Mouse (Mus musculus): ENCODE measurements around the gene Nfkbil1. TPM values are rescaled to one million over a fixed set of nuclear protein-coding genes. Genes with fewer than 3 reads are reported as not detected.

Gene Nfkbil1
- polyA plus RNA-seq, 1 experiment, result 15.5 TPM

DNA sequence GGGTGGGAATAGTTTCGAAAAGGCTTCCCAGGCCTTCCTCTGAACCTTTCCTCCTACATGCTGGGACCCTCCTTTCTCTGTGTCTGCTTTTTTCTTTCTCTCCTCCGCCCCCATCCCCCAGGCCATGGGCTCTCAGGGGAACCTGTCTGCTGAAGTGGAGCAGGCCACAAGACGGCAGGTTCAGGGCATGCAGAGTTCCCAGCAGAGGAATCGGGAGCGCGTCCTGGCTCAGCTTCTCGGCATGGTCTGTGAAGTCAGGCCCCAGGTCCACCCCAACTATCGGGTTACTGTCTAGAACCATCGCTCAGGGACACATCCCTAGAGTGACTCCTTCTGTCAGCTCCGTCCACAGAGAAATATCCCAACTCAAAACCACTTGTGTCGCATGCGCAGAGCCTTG is 1.9 kb upstream of the Nfkbil1 start:
- Histone ChIP-seq H3K27ac (ENCODE audit: insufficient read depth, low read depth, low read length) (no peak overlapping the region), H3K4me3 (ENCODE audit: insufficient read depth, low read length) (no peak overlapping the region), H3K4me1 (ENCODE audit: control insufficient read depth, insufficient read depth, low read length) (peaks cover 28% of the 10 kb centered on the region)
- TF ChIP-seq CTCF (IDR thresholded peaks at IDR 0.05; ENCODE audit: low read depth, low read length), result no peak
- TF ChIP-seq POLR2A (IDR thresholded peaks at IDR 0.05; ENCODE audit: borderline replicate concordance, low read depth, low read length), result no peak

DNA sequence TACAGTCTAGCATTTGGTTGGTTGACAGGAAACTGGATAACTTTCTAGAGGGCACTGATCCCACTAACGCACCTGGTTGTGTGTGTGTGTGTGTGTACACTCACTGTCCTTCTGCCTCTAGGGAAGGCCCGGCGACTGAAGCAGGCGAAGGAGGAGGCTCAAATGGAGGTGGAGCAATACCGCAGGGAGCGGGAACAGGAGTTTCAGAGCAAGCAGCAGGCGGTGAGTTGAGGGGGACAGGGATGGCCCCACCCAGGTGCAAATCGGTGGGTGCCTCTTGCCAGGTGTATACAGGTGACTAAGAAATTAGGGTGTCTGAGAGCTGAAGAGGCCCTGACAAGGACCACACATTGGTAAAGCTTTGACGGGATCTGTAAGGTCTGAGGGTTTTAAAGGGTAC is 1.4 kb upstream of the Nfkbil1 start:
- H3K4me1 ChIP-seq (ENCODE audit: control insufficient read depth, insufficient read depth, low read length), result peaks cover 31% of the 10 kb centered on the region

DNA sequence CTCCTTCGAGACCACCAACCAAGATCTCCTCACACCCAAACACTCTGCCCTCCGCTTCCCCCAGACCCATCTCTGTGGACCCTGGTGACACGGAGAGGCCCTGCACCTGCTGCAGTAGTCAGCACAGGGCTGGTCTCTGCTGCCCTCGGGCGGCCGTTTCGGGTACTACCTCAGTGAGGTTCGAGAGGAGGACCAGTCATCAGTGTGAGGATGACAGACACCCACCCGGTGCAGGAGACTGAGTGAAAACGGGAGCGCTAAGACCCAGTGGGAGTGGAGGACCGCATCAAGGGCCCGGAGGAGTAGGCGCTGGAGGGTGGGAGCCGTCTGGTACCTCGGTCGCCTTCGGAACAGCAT is 776 bp upstream of the Nfkbil1 start:
- Histone ChIP-seq H3K27ac (ENCODE audit: insufficient read depth, low read depth, low read length) (peak overlapping the region; percentile 86), H3K4me1 (ENCODE audit: control insufficient read depth, insufficient read depth, low read length) (peaks cover 35% of the 10 kb centered on the region), H3K4me3 (ENCODE audit: insufficient read depth, low read length) (peak overlapping the region; percentile 87)
- peak; percentile 83 for TF ChIP-seq CTCF (IDR thresholded peaks at IDR 0.05; ENCODE audit: low read depth, low read length)
- no peak for TF ChIP-seq POLR2A (IDR thresholded peaks at IDR 0.05; ENCODE audit: borderline replicate concordance, low read depth, low read length)

More for the DNA sequence above, 1.4 kb upstream of the Nfkbil1 start:
- TF ChIP-seq POLR2A (IDR thresholded peaks at IDR 0.05; ENCODE audit: borderline replicate concordance, low read depth, low read length) (no peak), CTCF (IDR thresholded peaks at IDR 0.05; ENCODE audit: low read depth, low read length) (no peak)
- no peak overlapping the region for H3K27ac ChIP-seq (ENCODE audit: insufficient read depth, low read depth, low read length)
- H3K4me3 ChIP-seq (ENCODE audit: insufficient read depth, low read length), result no peak overlapping the region

DNA sequence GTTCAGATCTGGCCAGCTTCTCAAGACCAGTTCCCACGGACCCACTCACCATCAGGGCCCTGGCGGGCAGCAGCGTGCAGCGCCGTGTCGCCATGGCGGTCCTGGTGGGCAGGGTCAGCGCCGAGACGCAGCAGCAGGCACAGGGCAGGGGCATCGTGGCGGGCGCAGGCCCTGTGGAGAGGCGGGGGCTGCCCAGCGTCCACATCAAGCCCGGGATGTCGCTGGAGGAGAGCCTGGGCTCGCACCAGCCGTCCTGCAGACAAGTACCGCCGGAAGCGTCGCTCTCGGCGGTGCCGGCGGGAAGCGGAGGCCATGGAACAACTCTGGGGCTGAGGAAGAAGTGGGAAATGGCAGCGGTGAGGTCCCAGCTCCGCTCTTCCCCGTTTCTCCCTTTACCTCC is 689 bp downstream of the Nfkbil1 start:
- Histone ChIP-seq H3K4me1 (ENCODE audit: control insufficient read depth, insufficient read depth, low read length) (peaks cover 30% of the 10 kb centered on the region), H3K4me3 (ENCODE audit: insufficient read depth, low read length) (peak overlapping the region; percentile 87), H3K27ac (ENCODE audit: insufficient read depth, low read depth, low read length) (peak overlapping the region; percentile 92)
- TF ChIP-seq POLR2A (IDR thresholded peaks at IDR 0.05; ENCODE audit: borderline replicate concordance, low read depth, low read length), result no peak
- no peak for TF ChIP-seq CTCF (IDR thresholded peaks at IDR 0.05; ENCODE audit: low read depth, low read length)

DNA sequence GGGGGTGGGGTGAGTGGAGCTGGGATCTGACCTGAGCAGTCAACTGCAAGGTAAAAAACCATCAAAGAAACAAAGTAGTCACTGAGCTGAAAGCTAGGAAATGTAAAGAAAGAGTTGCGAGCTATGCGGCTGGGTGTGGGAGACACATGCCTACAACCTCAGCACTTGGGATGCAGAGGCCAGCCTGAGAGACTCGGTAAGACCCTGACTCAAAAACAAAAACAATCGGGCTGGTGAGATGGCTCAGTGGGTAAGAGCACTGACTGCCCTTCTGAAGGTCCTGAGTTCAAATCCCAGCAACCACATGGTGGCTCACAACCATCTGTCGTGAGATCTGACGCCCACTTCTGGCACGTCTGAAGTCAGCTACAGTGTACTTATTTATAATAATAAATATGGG is 1.5 kb downstream of the Nfkbil1 start:
- H3K4me3 ChIP-seq (ENCODE audit: insufficient read depth, low read length), result peak overlapping the region; percentile 87
- H3K27ac ChIP-seq (ENCODE audit: insufficient read depth, low read depth, low read length), result peak overlapping the region; percentile 92
- H3K4me1 ChIP-seq (ENCODE audit: control insufficient read depth, insufficient read depth, low read length), result peaks cover 26% of the 10 kb centered on the region

DNA sequence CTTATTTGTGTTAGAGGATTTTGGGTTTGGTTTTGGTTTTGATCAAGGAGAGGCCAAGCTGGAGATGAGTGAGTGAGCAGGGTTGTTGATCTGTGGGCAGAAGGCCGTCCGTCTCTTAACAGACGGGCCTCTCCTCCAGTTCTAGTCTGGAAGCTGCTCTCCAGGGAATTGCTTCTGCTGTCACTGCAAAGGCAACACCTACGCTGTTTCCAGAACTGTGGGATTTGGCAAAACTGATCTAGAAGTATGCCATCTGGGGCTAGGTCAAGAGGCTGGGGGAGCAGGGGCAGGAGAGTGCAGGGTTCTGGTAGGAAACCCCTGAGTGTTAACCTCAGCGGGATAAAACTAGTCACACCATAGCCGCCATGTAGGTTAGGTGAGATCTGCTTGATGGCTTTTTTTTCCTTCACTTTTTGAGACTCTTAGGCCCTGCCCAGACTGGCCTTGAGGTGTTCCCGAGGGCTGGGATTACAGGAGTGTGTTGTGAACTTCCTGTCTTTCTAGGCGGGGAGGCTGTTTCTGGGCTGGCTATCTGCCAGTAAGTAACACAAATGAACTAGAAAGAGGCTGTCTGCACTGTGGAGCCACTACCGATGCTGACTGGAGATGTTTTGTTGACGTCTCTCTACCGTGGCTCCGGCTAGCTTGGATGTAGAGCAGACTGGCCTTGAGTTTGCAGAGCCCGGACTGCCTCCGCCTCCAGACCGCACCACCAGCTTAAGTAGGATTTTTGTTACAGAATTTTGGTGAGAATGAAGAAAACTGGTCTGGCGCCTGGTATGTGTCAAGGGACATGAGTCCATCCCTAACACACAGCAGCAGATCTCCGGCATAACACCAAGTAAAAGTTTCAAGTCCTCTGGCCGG is 2.2 kb downstream of the Nfkbil1 start, which contains the start of gene Atp6v1g2:
TSS of gene Atp6v1g2 (plus strand) at position 547 of the 867 bp plus-strand sequence.
- Histone ChIP-seq H3K27ac (ENCODE audit: insufficient read depth, low read depth, low read length) (peak within 1 kb of the TSS; percentile 92), H3K4me1 (ENCODE audit: control insufficient read depth, insufficient read depth, low read length) (peaks cover 26% of the 10 kb centered on the region)

DNA sequence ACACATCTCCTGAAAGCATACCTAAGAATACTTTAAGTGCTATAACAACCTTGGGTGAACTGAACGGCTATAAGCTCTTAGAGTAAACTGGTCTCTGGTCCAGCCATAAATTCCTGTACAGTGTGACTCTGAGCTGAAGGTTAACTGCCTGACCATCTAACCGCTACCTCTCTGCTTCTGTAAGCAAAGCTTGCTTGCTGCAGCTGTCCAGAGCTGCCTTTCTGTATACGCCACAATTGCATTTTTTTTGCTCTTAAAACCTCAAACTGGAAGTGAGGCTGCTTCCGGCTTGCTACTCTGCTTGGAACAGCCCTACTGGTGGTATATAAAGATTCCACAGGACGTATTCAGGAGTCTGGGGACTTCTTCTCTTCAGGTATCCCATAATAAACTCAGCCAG is 2.9 kb downstream of the Nfkbil1 start:
- Histone ChIP-seq H3K4me1 (ENCODE audit: control insufficient read depth, insufficient read depth, low read length) (peaks cover 31% of the 10 kb centered on the region), H3K27ac (ENCODE audit: insufficient read depth, low read depth, low read length) (peak overlapping the region; percentile 92), H3K4me3 (ENCODE audit: insufficient read depth, low read length) (no peak overlapping the region)
- TF ChIP-seq CTCF (IDR thresholded peaks at IDR 0.05; ENCODE audit: low read depth, low read length) (no peak), POLR2A (IDR thresholded peaks at IDR 0.05; ENCODE audit: borderline replicate concordance, low read depth, low read length) (no peak)

More for the DNA sequence above, 2.2 kb downstream of the Nfkbil1 start, which contains the start of gene Atp6v1g2:
- TF ChIP-seq CTCF (IDR thresholded peaks at IDR 0.05; ENCODE audit: low read depth, low read length) (no peak), POLR2A (IDR thresholded peaks at IDR 0.05; ENCODE audit: borderline replicate concordance, low read depth, low read length) (no peak)
- H3K4me3 ChIP-seq (ENCODE audit: insufficient read depth, low read length), result peak within 1 kb of the TSS; percentile 87

DNA sequence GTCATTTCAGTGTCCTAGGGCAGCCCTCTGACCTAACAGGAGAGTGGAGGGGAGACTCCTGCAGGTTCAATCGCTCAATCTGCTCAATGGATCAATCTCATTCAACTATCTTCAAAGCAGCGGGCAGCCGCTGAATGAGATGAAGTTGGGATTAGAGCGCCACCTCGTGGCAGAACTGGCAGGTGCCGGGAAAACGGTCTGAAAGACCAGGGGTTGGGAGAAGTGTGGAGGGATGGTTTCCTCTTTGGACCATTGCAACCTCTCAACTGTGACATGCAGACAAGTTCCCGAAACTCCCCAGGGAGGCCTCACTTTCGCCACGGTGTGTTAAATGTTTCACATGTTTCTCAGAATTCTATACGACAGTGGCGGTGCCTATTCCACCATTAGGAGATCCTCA is 3.5 kb downstream of the Nfkbil1 start:
- Histone ChIP-seq H3K4me3 (ENCODE audit: insufficient read depth, low read length) (peak overlapping the region; percentile 20), H3K27ac (ENCODE audit: insufficient read depth, low read depth, low read length) (peak overlapping the region; percentile 92), H3K4me1 (ENCODE audit: control insufficient read depth, insufficient read depth, low read length) (peaks cover 31% of the 10 kb centered on the region)
- peak; percentile 97 for TF ChIP-seq CTCF (IDR thresholded peaks at IDR 0.05; ENCODE audit: low read depth, low read length)
- no peak for TF ChIP-seq POLR2A (IDR thresholded peaks at IDR 0.05; ENCODE audit: borderline replicate concordance, low read depth, low read length)

DNA sequence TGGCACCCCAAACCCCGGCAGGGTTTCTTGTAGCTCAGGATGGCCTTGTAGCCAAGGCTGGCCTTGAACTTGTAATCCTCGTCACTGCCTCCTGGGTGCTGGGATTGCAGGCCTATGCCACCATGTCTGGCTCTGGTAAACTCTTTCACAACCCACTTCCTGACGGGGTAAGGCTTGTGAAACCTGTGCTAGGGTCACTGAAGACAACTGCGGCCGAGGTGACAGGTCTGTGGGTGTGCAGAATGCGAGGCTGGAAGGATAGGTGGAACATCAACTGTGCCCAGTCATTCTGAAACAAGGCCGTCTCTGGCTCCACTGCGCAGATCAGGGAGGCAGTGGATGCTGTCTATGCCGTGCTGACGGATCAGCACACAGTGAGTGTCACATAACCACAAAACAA is 4.6 kb downstream of the Nfkbil1 start:
- TF ChIP-seq CTCF (IDR thresholded peaks at IDR 0.05; ENCODE audit: low read depth, low read length) (no peak), POLR2A (IDR thresholded peaks at IDR 0.05; ENCODE audit: borderline replicate concordance, low read depth, low read length) (no peak)
- Histone ChIP-seq H3K4me1 (ENCODE audit: control insufficient read depth, insufficient read depth, low read length) (peaks cover 35% of the 10 kb centered on the region), H3K27ac (ENCODE audit: insufficient read depth, low read depth, low read length) (no peak overlapping the region), H3K4me3 (ENCODE audit: insufficient read depth, low read length) (no peak overlapping the region)

DNA sequence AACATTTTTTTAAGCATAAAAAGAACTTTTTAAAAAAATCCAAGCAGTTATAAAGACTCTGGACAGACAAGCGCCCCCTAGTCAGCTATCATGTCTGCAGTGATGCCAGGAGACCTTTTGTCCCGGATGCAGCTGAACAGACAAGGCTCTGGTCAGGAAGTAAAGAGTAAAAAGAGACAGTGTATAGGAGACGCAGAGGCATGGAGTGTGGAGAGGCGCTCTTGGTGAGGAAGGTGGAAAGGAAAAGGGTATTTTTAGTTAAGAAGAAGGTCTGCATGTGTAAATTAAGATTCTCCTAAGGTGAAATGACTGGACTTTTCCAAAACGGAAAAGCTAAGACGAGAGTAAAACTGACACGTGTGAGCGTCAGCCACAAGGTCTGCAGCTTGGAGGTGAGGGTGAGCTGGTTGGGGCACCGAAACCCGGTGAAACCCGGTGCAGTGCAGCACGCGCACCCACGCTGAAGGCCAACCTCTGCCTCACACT is 9.0 kb downstream of the Nfkbil1 start:
- Histone ChIP-seq H3K27ac (ENCODE audit: insufficient read depth, low read depth, low read length) (no peak overlapping the region), H3K4me1 (ENCODE audit: control insufficient read depth, insufficient read depth, low read length) (peaks cover 38% of the 10 kb centered on the region), H3K4me3 (ENCODE audit: insufficient read depth, low read length) (no peak overlapping the region)
- TF ChIP-seq POLR2A (IDR thresholded peaks at IDR 0.05; ENCODE audit: borderline replicate concordance, low read depth, low read length), result no peak
- TF ChIP-seq CTCF (IDR thresholded peaks at IDR 0.05; ENCODE audit: low read depth, low read length), result no peak

Measured in bone marrow macrophage, adult 2 months (primary cell).